Mouse (Mus musculus) intestine, embryonic 14.5 days (tissue): Measurements from ENCODE around the gene Dpp4. TPM values are rescaled to one million over a fixed set of nuclear protein-coding genes. Genes with fewer than 3 reads are reported as not detected.

ENCODE experiments used
- ATAC-seq: fragments of 200-750 bp; cut with Nextera tagmentation; replicated peaks from 2 replicates; pipeline ENCODE4 v1.8.0; 2017; ENCODE audit warnings: low read depth, moderate number of reproducible peaks, moderate TSS enrichment, moderate library complexity; ENCODE audit not compliant: low FRiP score, low TSS enrichment
- DNase-seq: peaks from one replicate; pipeline ENCODE4 v3.0.0-alpha.2; 2018; ENCODE audit warnings: low spot score
- H3K27ac ChIP-seq: fragments of 300-500 bp; sonication (generic); 2 replicates; pipeline ENCODE4 v1.5.1; 2014; ENCODE audit warnings: low read depth, mild to moderate bottlenecking, control low read depth
- H3K27me3 ChIP-seq: fragments of 300-500 bp; sonication (generic); replicated peaks from 2 replicates; pipeline ENCODE4 v1.6.1; 2014; ENCODE audit warnings: low read length, control low read depth; ENCODE audit not compliant: control insufficient read depth, insufficient read depth
- H3K36me3 ChIP-seq: fragments of 300-500 bp; sonication (generic); 2 replicates; pipeline ENCODE4 v1.6.1; 2014; ENCODE audit warnings: low read length, control low read depth; ENCODE audit not compliant: control insufficient read depth, insufficient read depth
- H3K4me1 ChIP-seq: fragments of 300-500 bp; sonication (generic); replicated peaks from 2 replicates; pipeline ENCODE4 v1.6.1; 2014; ENCODE audit warnings: low read length, control low read depth, mixed read lengths; ENCODE audit not compliant: control insufficient read depth, insufficient read depth
- H3K4me2 ChIP-seq: fragments of 300-500 bp; sonication (generic); 2 replicates; pipeline ENCODE4 v1.6.1; 2014; ENCODE audit warnings: low read length
- H3K4me3 ChIP-seq: fragments of 300-500 bp; sonication (generic); 2 replicates; pipeline ENCODE4 v1.5.1; 2014; ENCODE audit warnings: low read depth, low read length, control low read depth, mixed read lengths
- H3K9ac ChIP-seq: fragments of 300-500 bp; sonication (generic); 2 replicates; pipeline ENCODE4 v1.6.1; 2014; ENCODE audit warnings: mild to moderate bottlenecking, low read length
- H3K9me3 ChIP-seq: fragments of 300-500 bp; sonication (generic); 2 replicates; pipeline ENCODE4 v1.6.1; 2016; ENCODE audit warnings: low read length, control low read depth; ENCODE audit not compliant: control insufficient read depth
- WGBS: fragments of 180-500 bp; shearing (Covaris S2); extraction: QIAGEN DNeasy Blood & Tissue Kit; methylation state at CpG from one replicate; pipeline ENCODE4 v1.1.7; 2014; 5-methylcytosine and 5-hydroxymethylcytosine counted together
- polyA plus RNA-seq: library from polyadenylated mRNA; unstranded; fragments of >200 nt; fragmentation: Nextera tagmentation; extraction: Ambion mirVana; gene quantifications from 2 replicates; pipeline ENCODE4 v1.2.1, GENCODE M21; 2014

The Dpp4 gene
- polyA plus RNA-seq, 1 experiment from 2014 or later: 69.8 TPM

DNA sequence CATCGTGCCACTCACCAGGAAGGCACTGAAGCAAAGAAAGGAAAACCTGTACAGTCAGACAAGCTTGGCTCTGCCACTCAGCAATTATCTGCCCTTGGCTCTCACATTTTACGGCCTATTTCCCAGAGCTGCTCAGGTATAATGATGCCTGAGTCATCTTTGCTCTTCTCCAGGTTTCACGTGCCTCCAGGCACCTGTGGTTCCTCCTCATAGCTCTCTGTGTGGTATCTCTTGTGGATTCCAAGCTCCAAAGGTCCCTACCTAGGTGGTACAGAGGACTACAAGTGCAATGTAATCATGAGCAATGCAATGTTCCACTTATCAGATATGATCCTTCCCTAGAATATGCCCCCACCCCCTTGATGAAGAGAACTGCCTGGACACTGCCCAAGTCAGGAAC is 8.0 kb upstream of the Dpp4 start:
- no peaks in the 10 kb centered on the region for H3K4me1 ChIP-seq
- 69% methylated on average over 3 of the region's 3 CpGs for WGBS
- peak; percentile 69 for ATAC-seq
- H3K27ac ChIP-seq: no peak overlapping the region
- no peaks in the 10 kb centered on the region for H3K9me3 ChIP-seq
- H3K4me2 ChIP-seq: no peak overlapping the region
- DNase-seq: peak; percentile 50
- no peaks in the 10 kb centered on the region for H3K27me3 ChIP-seq
- H3K4me3 ChIP-seq: no peak overlapping the region
- H3K36me3 ChIP-seq: no peaks in the 10 kb centered on the region
- no peak overlapping the region for H3K9ac ChIP-seq

GRCm38 (mm10) chr2:62417233-62417632 is 5.2 kb upstream of the Dpp4 start:
- H3K4me1 ChIP-seq: no peaks in the 10 kb centered on the region
- H3K27me3 ChIP-seq: no peaks in the 10 kb centered on the region
- H3K4me3 ChIP-seq: no peak overlapping the region
- H3K9me3 ChIP-seq: no peaks in the 10 kb centered on the region
- DNase-seq (no peak), ATAC-seq (no peak)
- H3K4me2 ChIP-seq: no peak overlapping the region
- H3K27ac ChIP-seq: no peak overlapping the region
- no peak overlapping the region for H3K9ac ChIP-seq
- no peaks in the 10 kb centered on the region for H3K36me3 ChIP-seq
- 61% methylated on average over 1 of the region's 1 CpGs for WGBS

DNA sequence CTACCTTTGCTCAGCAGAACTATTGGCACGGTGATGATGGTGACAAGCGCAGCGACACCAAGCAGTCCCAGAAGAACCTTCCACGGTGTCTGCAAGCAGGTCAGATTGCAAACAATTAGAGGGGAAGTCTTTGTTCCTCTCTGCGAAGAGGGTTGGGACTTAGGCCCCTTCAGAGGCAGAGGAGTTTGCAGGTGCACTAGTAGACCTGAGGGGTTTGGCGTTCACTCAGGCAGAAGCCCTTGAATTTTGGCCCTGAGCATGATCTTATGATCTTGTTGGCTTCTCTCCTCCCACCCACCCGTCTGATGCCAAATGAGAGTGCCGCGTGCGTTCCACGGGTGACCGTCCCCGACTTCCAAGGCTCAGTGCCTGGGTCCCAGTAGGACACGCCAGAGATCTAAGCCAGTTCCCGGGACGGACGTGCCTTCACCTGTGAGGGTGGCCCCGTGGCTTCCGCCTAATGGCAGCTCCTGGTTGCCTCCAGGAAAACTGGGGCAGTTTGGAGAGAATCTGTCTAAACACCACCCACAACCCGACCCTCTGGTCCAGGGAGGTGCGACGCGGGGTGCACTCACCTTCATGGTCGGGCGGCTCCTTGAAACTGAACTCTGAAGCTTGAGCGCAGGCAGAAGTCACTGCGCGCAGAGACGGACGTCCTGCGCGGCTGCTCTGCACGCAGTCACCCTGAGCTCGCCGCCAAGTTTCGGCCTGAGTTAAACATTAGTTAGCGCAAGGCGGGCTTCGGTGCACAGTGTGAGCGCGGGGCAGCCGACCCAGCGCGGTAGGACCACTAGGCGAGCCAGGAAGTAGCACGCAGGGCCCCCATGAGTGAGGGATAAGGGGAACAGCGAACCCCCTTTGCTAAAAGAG is 585 bp downstream of the Dpp4 start:
- DNase-seq (peak; percentile 81), ATAC-seq (peak; percentile 92)
- 7% methylated on average over 47 of the region's 47 CpGs for WGBS
- no peaks in the 10 kb centered on the region for H3K36me3 ChIP-seq
- no peaks in the 10 kb centered on the region for H3K9me3 ChIP-seq
- H3K27me3 ChIP-seq: no peaks in the 10 kb centered on the region
- peak overlapping the region; percentile 77 for H3K27ac ChIP-seq
- H3K4me1 ChIP-seq: peaks cover 6% of the 10 kb centered on the region; the same call in 1 of the 2 replicates
- peak overlapping the region; percentile 48 for H3K4me3 ChIP-seq
- H3K9ac ChIP-seq: peak overlapping the region; percentile 54
- peak overlapping the region; percentile 83 for H3K4me2 ChIP-seq

DNA sequence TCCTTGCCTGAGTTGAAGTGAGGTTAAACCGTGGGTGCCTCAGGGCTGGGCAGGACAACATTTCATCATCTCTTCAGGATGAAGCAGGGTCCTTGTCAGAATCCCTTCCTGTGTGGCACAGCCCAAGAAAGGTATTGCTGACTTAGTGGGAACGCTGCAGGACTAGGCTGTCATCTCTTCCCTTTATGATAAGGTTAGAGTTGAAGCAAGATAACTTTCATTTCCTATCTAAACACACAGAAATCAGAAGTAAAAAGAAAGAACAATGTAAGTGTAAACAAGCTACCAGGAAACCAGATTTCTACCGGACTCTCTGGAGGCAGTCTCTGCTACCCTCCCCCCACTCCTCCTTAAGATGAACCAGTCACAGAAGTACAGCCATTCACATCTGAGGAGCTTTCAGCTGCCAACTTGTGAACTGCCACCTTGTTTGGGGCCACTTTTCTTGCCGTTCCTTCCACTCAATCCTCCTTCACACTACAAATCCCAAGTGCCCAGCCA is 3.3 kb downstream of the Dpp4 start:
- no peak overlapping the region for H3K4me2 ChIP-seq
- H3K4me3 ChIP-seq: no peak overlapping the region
- H3K9ac ChIP-seq: no peak overlapping the region
- DNase-seq: no peak
- WGBS: 19% methylated on average over 4 of the region's 4 CpGs
- H3K9me3 ChIP-seq: no peaks in the 10 kb centered on the region
- ATAC-seq: no peak
- H3K27ac ChIP-seq: no peak overlapping the region
- no peaks in the 10 kb centered on the region for H3K36me3 ChIP-seq
- peaks cover 20% of the 10 kb centered on the region for H3K4me1 ChIP-seq
- no peaks in the 10 kb centered on the region for H3K27me3 ChIP-seq

GRCm38 (mm10) chr2:62408216-62408615 is 3.8 kb downstream of the Dpp4 start:
- Histone ChIP-seq H3K4me2 (no peak overlapping the region), H3K4me3 (no peak overlapping the region), H3K27me3 (no peaks in the 10 kb centered on the region), H3K27ac (no peak overlapping the region), H3K4me1 (peaks cover 25% of the 10 kb centered on the region), H3K36me3 (no peaks in the 10 kb centered on the region), H3K9ac (no peak overlapping the region), H3K9me3 (no peaks in the 10 kb centered on the region)
- DNase-seq (no peak), ATAC-seq (no peak)
- 69% methylated on average over 5 of the region's 5 CpGs for WGBS

- DNase-seq (no peak), ATAC-seq (0 out of 2 replicates have a peak, but pooled peaks have one; percentile 44)
- no peak overlapping the region for H3K4me3 ChIP-seq
- H3K4me1 ChIP-seq: peaks cover 21% of the 10 kb centered on the region
- no peaks in the 10 kb centered on the region for H3K27me3 ChIP-seq
- 27% methylated on average over 5 of the region's 5 CpGs for WGBS
- no peak overlapping the region for H3K9ac ChIP-seq
- H3K4me2 ChIP-seq: no peak overlapping the region
- peak overlapping the region; percentile 12; the same call in 1 of the 2 replicates for H3K27ac ChIP-seq
- H3K9me3 ChIP-seq: no peaks in the 10 kb centered on the region
- no peaks in the 10 kb centered on the region for H3K36me3 ChIP-seq
Observed at GRCm38 (mm10) chr2:62403556-62404135, 8.4 kb downstream of the Dpp4 start.

DNA sequence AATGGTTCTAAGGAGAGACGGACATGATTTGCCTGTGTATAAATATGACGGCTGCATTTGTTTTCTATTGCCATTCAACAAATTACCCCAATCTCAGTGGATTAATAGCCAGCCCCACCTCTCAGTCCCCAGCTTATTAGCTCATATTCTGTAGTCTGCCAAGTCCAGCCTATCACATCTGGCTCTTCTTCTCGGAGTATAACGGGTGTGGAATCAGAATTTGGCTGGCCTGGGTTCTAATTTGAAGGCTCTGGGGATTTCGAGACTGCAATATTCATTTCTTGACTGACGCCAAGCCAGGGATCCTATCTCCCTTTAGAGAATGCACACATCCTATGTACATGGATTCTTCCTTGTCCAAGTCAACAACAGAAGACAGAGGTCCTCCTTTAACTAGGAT is 11.0 kb downstream of the Dpp4 start:
- ATAC-seq (no peak), DNase-seq (no peak)
- no peaks in the 10 kb centered on the region for H3K9me3 ChIP-seq
- peaks cover 21% of the 10 kb centered on the region for H3K4me1 ChIP-seq
- H3K27ac ChIP-seq: no peak overlapping the region
- no peak overlapping the region for H3K4me2 ChIP-seq
- H3K4me3 ChIP-seq: no peak overlapping the region
- H3K36me3 ChIP-seq: no peaks in the 10 kb centered on the region
- H3K9ac ChIP-seq: no peak overlapping the region
- no peaks in the 10 kb centered on the region for H3K27me3 ChIP-seq
- 89% methylated on average over 6 of the region's 6 CpGs for WGBS

GRCm38 (mm10) chr2:62399832-62400231 is 12.2 kb downstream of the Dpp4 start:
- Histone ChIP-seq H3K4me1 (peaks cover 14% of the 10 kb centered on the region; the same call in 1 of the 2 replicates), H3K4me3 (no peak overlapping the region), H3K36me3 (no peaks in the 10 kb centered on the region), H3K4me2 (no peak overlapping the region), H3K27me3 (no peaks in the 10 kb centered on the region), H3K9ac (no peak overlapping the region), H3K27ac (no peak overlapping the region), H3K9me3 (no peaks in the 10 kb centered on the region)
- DNase-seq (no peak), ATAC-seq (no peak)
- WGBS: 92% methylated on average over 2 of the region's 2 CpGs
